Mouse (Mus musculus): ENCODE measurements around the gene Gpbp1l1. TPM values are rescaled to one million over a fixed set of nuclear protein-coding genes. Genes with fewer than 3 reads are reported as not detected.

Gene Gpbp1l1
- polyA plus RNA-seq, 1 experiment from 2014 or later = 14.4 TPM

- WGBS = under 1% methylated on average over 50 of the region's 50 CpGs
- H3K9me3 ChIP-seq = no peaks in the 10 kb centered on the region
- no peaks in the 10 kb centered on the region for H3K27me3 ChIP-seq
- H3K4me3 ChIP-seq = peak overlapping the region; percentile 61
- peaks cover 32% of the 10 kb centered on the region for H3K36me3 ChIP-seq
- peak overlapping the region; percentile 83 for H3K27ac ChIP-seq (replicated peaks)
- H3K4me1 ChIP-seq (replicated peaks) = peaks cover 19% of the 10 kb centered on the region
- H3K9ac ChIP-seq = peak overlapping the region; percentile 69
- peak overlapping the region; percentile 86 for H3K4me2 ChIP-seq
- peak; percentile 97 for ATAC-seq (ENCODE audit: low FRiP score, low read depth)
Measured at GRCm38 (mm10) chr4:116596978-116597881, 39.8 kb downstream of the Gpbp1l1 start.

- Histone ChIP-seq H3K36me3 (peaks cover 60% of the 10 kb centered on the region), H3K27me3 (no peaks in the 10 kb centered on the region), H3K4me2 (no peak overlapping the region), H3K4me1 (replicated peaks) (no peaks in the 10 kb centered on the region), H3K27ac (replicated peaks) (no peak overlapping the region), H3K9me3 (no peaks in the 10 kb centered on the region), H3K9ac (no peak overlapping the region), H3K4me3 (no peak overlapping the region)
- ATAC-seq (ENCODE audit: low FRiP score, low read depth) = no peak
- 96% methylated on average over 2 of the region's 2 CpGs for WGBS
Measured at GRCm38 (mm10) chr4:116612621-116613020, 55.2 kb downstream of the Gpbp1l1 start.

- no peaks in the 10 kb centered on the region for H3K4me1 ChIP-seq (replicated peaks)
- no peak overlapping the region for H3K4me3 ChIP-seq
- H3K9me3 ChIP-seq = no peaks in the 10 kb centered on the region
- H3K9ac ChIP-seq = no peak overlapping the region
- no peak for ATAC-seq (ENCODE audit: low FRiP score, low read depth)
- no peak overlapping the region for H3K27ac ChIP-seq (replicated peaks)
- H3K4me2 ChIP-seq = no peak overlapping the region
- peaks cover 62% of the 10 kb centered on the region for H3K36me3 ChIP-seq
- H3K27me3 ChIP-seq = no peaks in the 10 kb centered on the region
- 99% methylated on average over 2 of the region's 2 CpGs for WGBS
Measured at GRCm38 (mm10) chr4:116615237-116615636, 57.8 kb downstream of the Gpbp1l1 start.

- H3K27ac ChIP-seq (replicated peaks) = no peak overlapping the region
- WGBS = 92% methylated on average over 4 of the region's 4 CpGs
- no peak for ATAC-seq (ENCODE audit: low FRiP score, low read depth)
- H3K4me2 ChIP-seq = peak overlapping the region; percentile 88; the same call in 1 of the 2 replicates
- peaks cover 16% of the 10 kb centered on the region for H3K36me3 ChIP-seq
- no peaks in the 10 kb centered on the region for H3K27me3 ChIP-seq
- no peaks in the 10 kb centered on the region for H3K9me3 ChIP-seq
- H3K4me3 ChIP-seq = no peak overlapping the region
- H3K4me1 ChIP-seq (replicated peaks) = peaks cover 24% of the 10 kb centered on the region
- H3K9ac ChIP-seq = no peak overlapping the region
Measured at GRCm38 (mm10) chr4:116624831-116625230, 67.4 kb downstream of the Gpbp1l1 start.

GRCm38 (mm10) chr4:116626658-116627358 is 69.3 kb downstream of the Gpbp1l1 start:
- H3K27me3 ChIP-seq = no peaks in the 10 kb centered on the region
- H3K36me3 ChIP-seq = peaks cover 4% of the 10 kb centered on the region; the same call in 1 of the 2 replicates
- WGBS = under 1% methylated on average over 40 of the region's 53 CpGs
- peaks cover 24% of the 10 kb centered on the region for H3K4me1 ChIP-seq (replicated peaks)
- H3K9ac ChIP-seq = peak overlapping the region; percentile 68
- peak overlapping the region; percentile 90 for H3K27ac ChIP-seq (replicated peaks)
- H3K9me3 ChIP-seq = no peaks in the 10 kb centered on the region
- peak; percentile 81 for ATAC-seq (ENCODE audit: low FRiP score, low read depth)
- H3K4me2 ChIP-seq = peak overlapping the region; percentile 88
- peak overlapping the region; percentile 67 for H3K4me3 ChIP-seq

- H3K4me2 ChIP-seq = peak overlapping the region; percentile 88
- no peaks in the 10 kb centered on the region for H3K9me3 ChIP-seq
- ATAC-seq (ENCODE audit: low FRiP score, low read depth) = peak; percentile 91
- 0 out of 2 replicates have a peak, but pooled peaks cover 8% of the 10 kb centered on the region for H3K36me3 ChIP-seq
- H3K9ac ChIP-seq = peak overlapping the region; percentile 68
- peak overlapping the region; percentile 90 for H3K27ac ChIP-seq (replicated peaks)
- peaks cover 24% of the 10 kb centered on the region for H3K4me1 ChIP-seq (replicated peaks)
- WGBS = under 1% methylated on average over 13 of the region's 13 CpGs
- peak overlapping the region; percentile 67 for H3K4me3 ChIP-seq
- no peaks in the 10 kb centered on the region for H3K27me3 ChIP-seq
Measured at GRCm38 (mm10) chr4:116627359-116627716, 69.9 kb downstream of the Gpbp1l1 start.

- Histone ChIP-seq H3K9me3 (no peaks in the 10 kb centered on the region), H3K4me2 (peak within 1 kb of the TSS; percentile 88), H3K36me3 (0 out of 2 replicates have a peak, but pooled peaks cover 8% of the 10 kb centered on the region), H3K27me3 (no peaks in the 10 kb centered on the region), H3K27ac (replicated peaks) (peak within 1 kb of the TSS; percentile 90), H3K4me3 (peak within 1 kb of the TSS; percentile 67), H3K9ac (peak within 1 kb of the TSS; percentile 68), H3K4me1 (replicated peaks) (peaks cover 24% of the 10 kb centered on the region)
- peak; percentile 87 for ATAC-seq (ENCODE audit: low FRiP score, low read depth)
- WGBS = 8% methylated on average over 23 of the region's 23 CpGs
Measured at GRCm38 (mm10) chr4:116627722-116628662, 70.5 kb downstream of the Gpbp1l1 start, which contains the start of gene Nasp. TSS of gene Nasp (minus strand) at chr4:116627941.

GRCm38 (mm10) chr4:116635197-116635596 is 77.7 kb downstream of the Gpbp1l1 start:
- Histone ChIP-seq H3K9ac (no peak overlapping the region), H3K9me3 (no peaks in the 10 kb centered on the region)

GRCm38 (mm10) chr4:116638821-116639220 is 81.4 kb downstream of the Gpbp1l1 start:
- Histone ChIP-seq H3K4me3 (no peak overlapping the region), H3K36me3 (peaks cover 84% of the 10 kb centered on the region), H3K4me2 (no peak overlapping the region), H3K9ac (no peak overlapping the region), H3K9me3 (no peaks in the 10 kb centered on the region), H3K27ac (replicated peaks) (no peak overlapping the region), H3K4me1 (replicated peaks) (no peaks in the 10 kb centered on the region), H3K27me3 (no peaks in the 10 kb centered on the region)
- WGBS = 96% methylated on average over 6 of the region's 6 CpGs
- ATAC-seq (ENCODE audit: low FRiP score, low read depth) = no peak

More at GRCm38 (mm10) chr4:116635197-116635596, 77.7 kb downstream of the Gpbp1l1 start:
- H3K4me1 ChIP-seq (replicated peaks) = no peaks in the 10 kb centered on the region
- peaks cover 68% of the 10 kb centered on the region for H3K36me3 ChIP-seq
- 71% methylated on average over 1 of the region's 1 CpGs for WGBS
- no peak overlapping the region for H3K4me2 ChIP-seq
- H3K27me3 ChIP-seq = no peaks in the 10 kb centered on the region
- no peak for ATAC-seq (ENCODE audit: low FRiP score, low read depth)
- no peak overlapping the region for H3K27ac ChIP-seq (replicated peaks)
- no peak overlapping the region for H3K4me3 ChIP-seq

- Histone ChIP-seq H3K4me2 (no peak overlapping the region), H3K27me3 (no peaks in the 10 kb centered on the region), H3K9me3 (no peaks in the 10 kb centered on the region), H3K36me3 (peaks cover 56% of the 10 kb centered on the region), H3K4me1 (replicated peaks) (peaks cover 5% of the 10 kb centered on the region), H3K4me3 (no peak overlapping the region), H3K9ac (no peak overlapping the region), H3K27ac (replicated peaks) (no peak overlapping the region)
- 97% methylated on average over 1 of the region's 1 CpGs for WGBS
- ATAC-seq (ENCODE audit: low FRiP score, low read depth) = no peak
Measured at GRCm38 (mm10) chr4:116642071-116642470, 84.6 kb downstream of the Gpbp1l1 start.

Measured in hindbrain, embryonic 15.5 days (tissue).